Mouse (Mus musculus): ENCODE data around the gene Pld4. TPM values are rescaled to one million over a fixed set of nuclear protein-coding genes. Genes with fewer than 3 reads are reported as not detected.

Gene Pld4
- polyA plus RNA-seq, 1 experiment from 2014 or later, result 1.7 TPM

GRCm38 (mm10) chr12:112766586-112766985 lies 6.1 kb downstream of the Pld4 start:
- no peaks in the 10 kb centered on the region for H3K36me3 ChIP-seq (ENCODE audit: control insufficient read depth, insufficient read depth, low read length)
- H3K4me1 ChIP-seq (ENCODE audit: control insufficient read depth, insufficient read depth, low read length), result 0 out of 2 replicates have a peak, but pooled peaks cover 5% of the 10 kb centered on the region
- H3K9me3 ChIP-seq (replicated peaks; ENCODE audit: control insufficient read depth, low read length), result no peaks in the 10 kb centered on the region
- no peak overlapping the region for H3K27ac ChIP-seq (ENCODE audit: low read depth, low read length)
- ATAC-seq (replicated peaks; ENCODE audit: insufficient number of reproducible peaks, low FRiP score, low TSS enrichment), result no peak
- H3K4me3 ChIP-seq (ENCODE audit: low read depth, low read length), result no peak overlapping the region
- H3K4me2 ChIP-seq, result no peak overlapping the region
- WGBS (ENCODE audit: insufficient replicate concordance), result 89% methylated on average over 7 of the region's 7 CpGs
- H3K27me3 ChIP-seq (ENCODE audit: control insufficient read depth, insufficient read depth, low read length), result no peaks in the 10 kb centered on the region; the same call in 1 of the 2 replicates
- no peak overlapping the region for H3K9ac ChIP-seq (ENCODE audit: low read depth, low read length)

DNA sequence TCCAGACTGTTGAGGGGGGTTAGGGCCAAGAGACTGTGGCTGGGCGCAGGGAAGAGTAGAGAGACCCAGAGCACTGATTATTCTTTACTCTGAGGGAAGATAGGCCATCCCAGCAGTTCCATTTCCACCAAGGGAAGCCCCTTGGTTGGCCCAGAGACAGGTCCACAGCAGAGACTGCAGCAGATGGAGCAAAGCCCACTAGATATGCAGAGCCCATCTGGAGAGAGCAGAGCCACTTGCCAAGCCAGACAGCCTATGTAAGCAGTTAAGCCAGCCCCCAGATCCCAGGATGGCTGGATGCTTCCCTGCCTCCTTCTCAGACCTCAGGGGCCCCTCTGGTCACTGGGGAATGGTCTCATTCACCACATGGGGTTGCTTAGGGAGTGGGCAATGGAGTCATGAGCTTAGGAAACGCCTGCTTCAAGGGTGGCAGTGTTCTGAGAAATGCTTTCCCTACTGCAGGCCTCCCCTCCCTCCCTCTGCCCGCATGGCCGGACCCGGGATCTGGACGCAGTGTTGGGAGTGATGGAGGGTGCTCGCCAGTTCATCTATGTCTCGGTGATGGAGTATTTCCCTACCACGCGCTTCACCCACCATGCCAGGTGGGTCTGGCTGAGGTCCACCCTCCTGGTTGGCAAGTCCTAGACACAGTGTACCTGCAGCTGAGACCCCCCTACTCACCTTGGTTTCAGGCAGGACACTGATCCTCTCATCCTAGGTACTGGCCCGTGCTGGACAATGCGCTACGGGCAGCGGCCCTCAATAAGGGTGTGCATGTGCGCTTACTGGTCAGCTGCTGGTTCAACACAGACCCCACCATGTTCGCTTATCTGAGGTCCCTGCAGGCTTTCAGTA lies 6.8 kb downstream of the Pld4 start:
- Histone ChIP-seq H3K9me3 (replicated peaks; ENCODE audit: control insufficient read depth, low read length) (no peaks in the 10 kb centered on the region), H3K4me1 (ENCODE audit: control insufficient read depth, insufficient read depth, low read length) (0 out of 2 replicates have a peak, but pooled peaks cover 5% of the 10 kb centered on the region)
- WGBS (ENCODE audit: insufficient replicate concordance), result 88% methylated on average over 16 of the region's 16 CpGs

GRCm38 (mm10) chr12:112768166-112768565 lies 7.7 kb downstream of the Pld4 start:
- no peak overlapping the region for H3K4me2 ChIP-seq
- WGBS (ENCODE audit: insufficient replicate concordance), result 75% methylated on average over 8 of the region's 8 CpGs
- no peak overlapping the region for H3K9ac ChIP-seq (ENCODE audit: low read depth, low read length)
- H3K4me3 ChIP-seq (ENCODE audit: low read depth, low read length), result no peak overlapping the region
- H3K27me3 ChIP-seq (ENCODE audit: control insufficient read depth, insufficient read depth, low read length), result no peaks in the 10 kb centered on the region; the same call in 1 of the 2 replicates
- H3K4me1 ChIP-seq (ENCODE audit: control insufficient read depth, insufficient read depth, low read length), result 0 out of 2 replicates have a peak, but pooled peaks cover 7% of the 10 kb centered on the region
- no peaks in the 10 kb centered on the region for H3K36me3 ChIP-seq (ENCODE audit: control insufficient read depth, insufficient read depth, low read length)
- no peaks in the 10 kb centered on the region for H3K9me3 ChIP-seq (replicated peaks; ENCODE audit: control insufficient read depth, low read length)
- no peak overlapping the region for H3K27ac ChIP-seq (ENCODE audit: low read depth, low read length)
- no peak for ATAC-seq (replicated peaks; ENCODE audit: insufficient number of reproducible peaks, low FRiP score, low TSS enrichment)

More for the DNA sequence above, 6.8 kb downstream of the Pld4 start:
- Histone ChIP-seq H3K27ac (ENCODE audit: low read depth, low read length) (no peak overlapping the region), H3K4me3 (ENCODE audit: low read depth, low read length) (no peak overlapping the region), H3K9ac (ENCODE audit: low read depth, low read length) (no peak overlapping the region), H3K4me2 (no peak overlapping the region), H3K36me3 (ENCODE audit: control insufficient read depth, insufficient read depth, low read length) (no peaks in the 10 kb centered on the region), H3K27me3 (ENCODE audit: control insufficient read depth, insufficient read depth, low read length) (no peaks in the 10 kb centered on the region; the same call in 1 of the 2 replicates)
- ATAC-seq (replicated peaks; ENCODE audit: insufficient number of reproducible peaks, low FRiP score, low TSS enrichment), result no peak

- no peaks in the 10 kb centered on the region; the same call in 1 of the 2 replicates for H3K27me3 ChIP-seq (ENCODE audit: control insufficient read depth, insufficient read depth, low read length)
- H3K27ac ChIP-seq (ENCODE audit: low read depth, low read length), result peak overlapping the region; percentile 31; the same call in 1 of the 2 replicates
- no peaks in the 10 kb centered on the region for H3K36me3 ChIP-seq (ENCODE audit: control insufficient read depth, insufficient read depth, low read length)
- no peak overlapping the region for H3K4me3 ChIP-seq (ENCODE audit: low read depth, low read length)
- H3K9ac ChIP-seq (ENCODE audit: low read depth, low read length), result no peak overlapping the region
- 80% methylated on average over 6 of the region's 6 CpGs for WGBS (ENCODE audit: insufficient replicate concordance)
- H3K4me2 ChIP-seq, result no peak overlapping the region; the same call in 1 of the 2 replicates
- H3K4me1 ChIP-seq (ENCODE audit: control insufficient read depth, insufficient read depth, low read length), result 0 out of 2 replicates have a peak, but pooled peaks cover 9% of the 10 kb centered on the region
- H3K9me3 ChIP-seq (replicated peaks; ENCODE audit: control insufficient read depth, low read length), result no peaks in the 10 kb centered on the region
- ATAC-seq (replicated peaks; ENCODE audit: insufficient number of reproducible peaks, low FRiP score, low TSS enrichment), result no peak
Observed at GRCm38 (mm10) chr12:112769031-112769430, 8.6 kb downstream of the Pld4 start.

- ATAC-seq (replicated peaks; ENCODE audit: insufficient number of reproducible peaks, low FRiP score, low TSS enrichment), result no peak
- Histone ChIP-seq H3K4me3 (ENCODE audit: low read depth, low read length) (no peak overlapping the region), H3K4me2 (no peak overlapping the region), H3K4me1 (ENCODE audit: control insufficient read depth, insufficient read depth, low read length) (0 out of 2 replicates have a peak, but pooled peaks cover 9% of the 10 kb centered on the region), H3K9ac (ENCODE audit: low read depth, low read length) (no peak overlapping the region), H3K27ac (ENCODE audit: low read depth, low read length) (no peak overlapping the region), H3K36me3 (ENCODE audit: control insufficient read depth, insufficient read depth, low read length) (no peaks in the 10 kb centered on the region), H3K27me3 (ENCODE audit: control insufficient read depth, insufficient read depth, low read length) (no peaks in the 10 kb centered on the region; the same call in 1 of the 2 replicates), H3K9me3 (replicated peaks; ENCODE audit: control insufficient read depth, low read length) (no peaks in the 10 kb centered on the region)
- WGBS (ENCODE audit: insufficient replicate concordance), result 65% methylated on average over 2 of the region's 2 CpGs
Observed at GRCm38 (mm10) chr12:112769751-112770150, 9.3 kb downstream of the Pld4 start.

GRCm38 (mm10) chr12:112770396-112770795 lies 9.9 kb downstream of the Pld4 start:
- Histone ChIP-seq H3K4me2 (no peak overlapping the region), H3K9me3 (replicated peaks; ENCODE audit: control insufficient read depth, low read length) (no peaks in the 10 kb centered on the region), H3K27ac (ENCODE audit: low read depth, low read length) (no peak overlapping the region), H3K36me3 (ENCODE audit: control insufficient read depth, insufficient read depth, low read length) (no peaks in the 10 kb centered on the region), H3K4me1 (ENCODE audit: control insufficient read depth, insufficient read depth, low read length) (0 out of 2 replicates have a peak, but pooled peaks cover 9% of the 10 kb centered on the region), H3K27me3 (ENCODE audit: control insufficient read depth, insufficient read depth, low read length) (no peaks in the 10 kb centered on the region; the same call in 1 of the 2 replicates), H3K9ac (ENCODE audit: low read depth, low read length) (no peak overlapping the region), H3K4me3 (ENCODE audit: low read depth, low read length) (no peak overlapping the region)
- no peak for ATAC-seq (replicated peaks; ENCODE audit: insufficient number of reproducible peaks, low FRiP score, low TSS enrichment)
- 75% methylated on average over 4 of the region's 4 CpGs for WGBS (ENCODE audit: insufficient replicate concordance)

- H3K4me1 ChIP-seq (ENCODE audit: control insufficient read depth, insufficient read depth, low read length), result 0 out of 2 replicates have a peak, but pooled peaks cover 9% of the 10 kb centered on the region
- H3K27ac ChIP-seq (ENCODE audit: low read depth, low read length), result no peak overlapping the region
- H3K4me3 ChIP-seq (ENCODE audit: low read depth, low read length), result no peak overlapping the region
- H3K36me3 ChIP-seq (ENCODE audit: control insufficient read depth, insufficient read depth, low read length), result no peaks in the 10 kb centered on the region
- WGBS (ENCODE audit: insufficient replicate concordance), result 85% methylated on average over 14 of the region's 14 CpGs
- no peak for ATAC-seq (replicated peaks; ENCODE audit: insufficient number of reproducible peaks, low FRiP score, low TSS enrichment)
- no peak overlapping the region for H3K4me2 ChIP-seq
- H3K27me3 ChIP-seq (ENCODE audit: control insufficient read depth, insufficient read depth, low read length), result no peaks in the 10 kb centered on the region; the same call in 1 of the 2 replicates
- H3K9me3 ChIP-seq (replicated peaks; ENCODE audit: control insufficient read depth, low read length), result no peaks in the 10 kb centered on the region
- no peak overlapping the region for H3K9ac ChIP-seq (ENCODE audit: low read depth, low read length)
Observed at GRCm38 (mm10) chr12:112772306-112772705, 11.9 kb downstream of the Pld4 start.

DNA sequence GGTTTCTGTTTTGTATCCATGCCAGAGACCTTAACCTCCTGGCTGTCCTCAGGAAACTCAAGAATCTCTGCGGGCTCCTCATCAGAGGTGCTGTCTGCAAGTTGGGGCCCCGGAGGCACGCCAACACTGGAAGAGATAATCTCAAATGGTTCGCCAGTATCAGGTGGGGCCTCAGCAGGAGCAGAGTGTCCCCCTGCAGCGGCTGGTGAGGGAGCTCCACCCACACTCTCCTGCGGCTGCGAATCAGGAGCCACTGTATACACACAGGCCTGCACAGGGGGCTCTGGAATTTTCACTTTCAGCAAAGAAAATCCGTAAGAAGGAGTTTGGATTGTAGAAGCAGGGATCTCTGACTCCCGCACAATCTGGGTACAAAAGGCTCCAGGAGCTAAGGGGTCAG lies 12.9 kb downstream of the Pld4 start:
- ATAC-seq (replicated peaks; ENCODE audit: insufficient number of reproducible peaks, low FRiP score, low TSS enrichment), result no peak
- Histone ChIP-seq H3K36me3 (ENCODE audit: control insufficient read depth, insufficient read depth, low read length) (no peaks in the 10 kb centered on the region), H3K9ac (ENCODE audit: low read depth, low read length) (0 out of 2 replicates have a peak overlapping the region, but pooled peaks have one; percentile 39), H3K4me2 (peak overlapping the region; percentile 49), H3K27me3 (ENCODE audit: control insufficient read depth, insufficient read depth, low read length) (no peaks in the 10 kb centered on the region; the same call in 1 of the 2 replicates), H3K27ac (ENCODE audit: low read depth, low read length) (no peak overlapping the region), H3K9me3 (replicated peaks; ENCODE audit: control insufficient read depth, low read length) (no peaks in the 10 kb centered on the region), H3K4me3 (ENCODE audit: low read depth, low read length) (no peak overlapping the region), H3K4me1 (ENCODE audit: control insufficient read depth, insufficient read depth, low read length) (0 out of 2 replicates have a peak, but pooled peaks cover 9% of the 10 kb centered on the region)
- WGBS (ENCODE audit: insufficient replicate concordance), result 22% methylated on average over 9 of the region's 9 CpGs
